Mouse (Mus musculus): ENCODE results near the gene Lrrc28.

Gene Lrrc28

GRCm38 (mm10) chr7:67644291-67644690 is 777 bp downstream of the Lrrc28 start:
- DNase-seq: no peak

GRCm38 (mm10) chr7:67642955-67643354 is 2.1 kb downstream of the Lrrc28 start:
- DNase-seq: no peak

- no peak for DNase-seq
These were observed 6.1 kb downstream of the Lrrc28 start for GRCm38 (mm10) chr7:67639006-67639405.

- DNase-seq: no peak
These were observed 8.9 kb downstream of the Lrrc28 start for GRCm38 (mm10) chr7:67636161-67636560.

GRCm38 (mm10) chr7:67634210-67634609 is 10.9 kb downstream of the Lrrc28 start:
- no peak for DNase-seq

GRCm38 (mm10) chr7:67632380-67632779 is 12.7 kb downstream of the Lrrc28 start:
- DNase-seq: no peak

GRCm38 (mm10) chr7:67630817-67631216 is 14.3 kb downstream of the Lrrc28 start:
- peak; percentile 26 to 28 for DNase-seq

GRCm38 (mm10) chr7:67629681-67630080 is 15.4 kb downstream of the Lrrc28 start:
- no peak for DNase-seq

- no peak for DNase-seq
These were observed 18.4 kb downstream of the Lrrc28 start for GRCm38 (mm10) chr7:67626671-67627070.

GRCm38 (mm10) chr7:67622151-67622550 is 22.9 kb downstream of the Lrrc28 start:
- DNase-seq: no peak

- DNase-seq: no peak
These were observed 25.2 kb downstream of the Lrrc28 start for GRCm38 (mm10) chr7:67619836-67620235.

- no peak for DNase-seq
These were observed 26.8 kb downstream of the Lrrc28 start for GRCm38 (mm10) chr7:67618316-67618715.

GRCm38 (mm10) chr7:67617646-67618045 is 27.4 kb downstream of the Lrrc28 start:
- DNase-seq: no peak

- DNase-seq: no peak
These were observed 28.2 kb downstream of the Lrrc28 start for GRCm38 (mm10) chr7:67616890-67617289.

- DNase-seq: no peak
These were observed 30.6 kb downstream of the Lrrc28 start for GRCm38 (mm10) chr7:67614464-67614861.

- no peak for DNase-seq
These were observed 31.1 kb downstream of the Lrrc28 start for GRCm38 (mm10) chr7:67613795-67614463.

GRCm38 (mm10) chr7:67608348-67609024 is 36.6 kb downstream of the Lrrc28 start:
- DNase-seq: no peak

- no peak for DNase-seq
These were observed 37.3 kb downstream of the Lrrc28 start for GRCm38 (mm10) chr7:67607669-67608347.

GRCm38 (mm10) chr7:67606250-67606649 is 38.8 kb downstream of the Lrrc28 start:
- DNase-seq: no peak

GRCm38 (mm10) chr7:67605114-67605513 is 40.0 kb downstream of the Lrrc28 start:
- DNase-seq: no peak

GRCm38 (mm10) chr7:67598050-67598449 is 47.0 kb downstream of the Lrrc28 start:
- no peak for DNase-seq

- DNase-seq: no peak
These were observed 48.1 kb downstream of the Lrrc28 start for GRCm38 (mm10) chr7:67596961-67597360.

- DNase-seq: no peak
These were observed 48.7 kb downstream of the Lrrc28 start for GRCm38 (mm10) chr7:67596322-67596721.

- DNase-seq: no peak
These were observed 51.2 kb downstream of the Lrrc28 start for GRCm38 (mm10) chr7:67593902-67594301.

Measured in thymus, adult 18-20 months (tissue).